Mouse (Mus musculus) liver, embryonic 16.5 days (tissue): Measurements from ENCODE around the gene Trit1. TPM values are rescaled to one million over a fixed set of nuclear protein-coding genes. Genes with fewer than 3 reads are reported as not detected.

Source experiments
- ATAC-seq: fragments of 200-750 bp; cut with Nextera tagmentation; 2 replicates; pipeline ENCODE4 v1.8.0; 2017; ENCODE audit warnings: low read depth, mild to moderate bottlenecking, moderate number of reproducible peaks, moderate library complexity
- H3K27ac ChIP-seq: fragments of 300-500 bp; sonication (generic); 2 replicates; pipeline ENCODE4 v1.5.1; 2014; ENCODE audit warnings: mild to moderate bottlenecking, low read length
- H3K27me3 ChIP-seq: fragments of 300-500 bp; sonication (generic); 2 replicates; pipeline ENCODE4 v1.6.1; 2014; ENCODE audit warnings: low read depth, low read length, mixed read lengths; ENCODE audit not compliant: control insufficient read depth, insufficient read depth
- H3K36me3 ChIP-seq: fragments of 300-500 bp; sonication (generic); 2 replicates; pipeline ENCODE4 v1.6.1; 2014; ENCODE audit warnings: mild to moderate bottlenecking; ENCODE audit not compliant: control insufficient read depth, insufficient read depth
- H3K4me1 ChIP-seq: fragments of 300-500 bp; sonication (generic); 2 replicates; pipeline ENCODE4 v1.6.1; 2014; ENCODE audit warnings: low read depth, low read length, mixed read lengths; ENCODE audit not compliant: control insufficient read depth
- H3K4me2 ChIP-seq: fragments of 300-500 bp; sonication (generic); 2 replicates; pipeline ENCODE4 v1.6.1; 2014; ENCODE audit warnings: low read depth, low read length, mixed read lengths
- H3K4me3 ChIP-seq: fragments of 300-500 bp; sonication (generic); 2 replicates; pipeline ENCODE4 v1.5.1; 2014; ENCODE audit warnings: low read depth, mild to moderate bottlenecking, low read length
- H3K9ac ChIP-seq: fragments of 300-500 bp; sonication (generic); 2 replicates; pipeline ENCODE4 v1.6.1; 2014; ENCODE audit warnings: low read depth, low read length
- H3K9me3 ChIP-seq: fragments of 300-500 bp; sonication (generic); replicated peaks from 2 replicates; pipeline ENCODE4 v1.6.1; 2016; ENCODE audit warnings: low read length; ENCODE audit not compliant: control insufficient read depth
- WGBS: fragments of 180-500 bp; shearing (Covaris S2); extraction: QIAGEN DNeasy Blood & Tissue Kit; methylation state at CpG from one replicate; pipeline ENCODE4 v1.1.7; 2014; ENCODE audit not compliant: insufficient replicate concordance; 5-methylcytosine and 5-hydroxymethylcytosine counted together
- polyA plus RNA-seq: library from polyadenylated mRNA; unstranded; fragments of >200 nt; fragmentation: Nextera tagmentation; extraction: Ambion mirVana; gene quantifications from 2 replicates; pipeline ENCODE4 v1.2.1, GENCODE M21; 2015

The Trit1 gene
- polyA plus RNA-seq, 1 experiment from 2014 or later: 7.0 TPM

DNA sequence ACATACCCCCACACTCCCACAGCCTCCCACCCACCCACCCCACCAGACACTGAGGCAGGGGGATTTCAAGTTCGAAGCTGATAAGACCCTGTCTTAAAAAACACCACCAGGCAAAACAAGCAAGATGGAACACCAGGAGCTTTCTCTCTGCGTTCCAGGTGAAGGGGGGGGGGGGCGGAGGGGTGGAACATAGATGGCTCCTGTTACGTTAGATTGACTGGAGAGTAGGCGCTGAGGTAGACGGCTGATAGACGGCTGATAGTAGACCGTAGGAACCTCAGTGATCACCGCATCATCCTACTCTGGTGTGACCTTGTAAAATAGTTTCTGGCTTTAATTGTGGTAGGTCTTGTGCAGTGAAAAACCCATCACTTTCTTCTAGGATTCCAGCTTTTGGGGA is 77.5 kb downstream of the Trit1 start:
- Histone ChIP-seq H3K27me3 (no peaks in the 10 kb centered on the region), H3K27ac (no peak overlapping the region), H3K36me3 (no peaks in the 10 kb centered on the region), H3K4me2 (peak overlapping the region; percentile 24), H3K4me1 (no peaks in the 10 kb centered on the region), H3K9me3 (no peaks in the 10 kb centered on the region), H3K9ac (no peak overlapping the region; the same call in 1 of the 2 replicates), H3K4me3 (no peak overlapping the region)
- 0 out of 2 replicates have a peak, but pooled peaks have one; percentile 36 for ATAC-seq
- 43% methylated on average over 8 of the region's 9 CpGs for WGBS

Other genes with a start within 250 kb of the Trit1 start
- gene Ppt1, start 180.4 kb upstream of the Trit1 start, polyA plus RNA-seq: 20.6 and 21.9 TPM in 2 replicates
- gene Cap1, start 130.5 kb upstream of the Trit1 start, polyA plus RNA-seq: 26.4 and 33.7 TPM in 2 replicates
- gene Mfsd2a, start 55.4 kb upstream of the Trit1 start, polyA plus RNA-seq: 0.08 TPM in 1 of 2 replicates, not detected in the other
- 0.65 and 0.92 TPM in 2 replicates for gene Mycl, start 20.9 kb upstream of the Trit1 start, polyA plus RNA-seq
- gene Bmp8b, start 88.6 kb downstream of the Trit1 start, polyA plus RNA-seq: 0.28 and 0.30 TPM in 2 replicates
- 0.06 TPM in 1 of 2 replicates, not detected in the other for gene Oxct2b, start 99.7 kb downstream of the Trit1 start, polyA plus RNA-seq
- gene Ppie, start 123.4 kb downstream of the Trit1 start, polyA plus RNA-seq: 33.4 and 34.3 TPM in 2 replicates
- gene Hpcal4, start 166.6 kb downstream of the Trit1 start, polyA plus RNA-seq: not detected in 2 replicates
- not detected in 2 replicates for gene Nt5c1a, start 184.9 kb downstream of the Trit1 start, polyA plus RNA-seq
- gene Heyl, start 217.0 kb downstream of the Trit1 start, polyA plus RNA-seq: 1.1 and 1.2 TPM in 2 replicates
- 70.4 and 73.8 TPM in 2 replicates for gene Pabpc4, start 245.8 kb downstream of the Trit1 start, polyA plus RNA-seq